In genomic region chr12:15804931-15805331, GRCm38 (mm10) we compare ENCODE assay signal across 11 mouse cellular contexts. TPM values are rescaled to one million over a fixed set of nuclear protein-coding genes. Genes with fewer than 3 reads are reported as not detected.
A peak's percentile ranks its signal among the peaks of the same experiment; 100 is the strongest.
DNase-seq lines count a peak whose midpoint lies in the region; TF ChIP-seq lines count a peak whose summit lies in the region.
"Had no signal": no experiment of that assay in that cellular context is flagged by ENCODE, and none has a peak within 500 bp of the region (broad histone marks: within the 10 kb centered on the region; RNA-seq: fewer than 3 reads in every experiment).

No protein-coding gene starts in this region.

- peaks cover 28% of the 10 kb centered on the region for H3K36me3 ChIP-seq in thymus, adult 2 months (ENCODE audit: control insufficient read depth, insufficient read depth, low read length)

- TF ChIP-seq CTCF in gastrocnemius, adult 2 months (IDR thresholded peaks at IDR 0.05), result no peak
- no peak for TF ChIP-seq CTCF in layer of hippocampus, adult 2 months (conservative IDR thresholded peaks at IDR 0.05)
- TF ChIP-seq CTCF in thymus, adult 2 months (IDR thresholded peaks at IDR 0.05; ENCODE audit: borderline replicate concordance, control insufficient read depth, extremely low read depth, insufficient read depth, low read length, poor library complexity), result no peak

- H3K27ac ChIP-seq in gastrocnemius, adult 2 months, result peak overlapping the region; percentile 28
- H3K27ac ChIP-seq in layer of hippocampus, adult 2 months, result peak overlapping the region; percentile 69
- peak overlapping the region; percentile 82 for H3K27ac ChIP-seq in thymus, adult 2 months (ENCODE audit: control insufficient read depth, insufficient read depth, low read length)
- H3K27ac ChIP-seq: forebrain, embryonic 10.5 days had no signal

- peaks cover 45% of the 10 kb centered on the region for H3K4me1 ChIP-seq in thymus, adult 2 months (replicated peaks; ENCODE audit: control insufficient read depth, insufficient read depth, low read length)

- no peak for TF ChIP-seq POLR2A in thymus, adult 2 months (IDR thresholded peaks at IDR 0.05; ENCODE audit: control insufficient read depth, extremely low read depth, insufficient read depth, low read length, poor library complexity)

- WGBS in thymus, adult 2 months, result 14% methylated on average over 1 of the region's 1 CpGs

- no peak for DNase-seq in gastrocnemius, adult 2 months
- DNase-seq in gastrocnemius, adult 8-10 months (ENCODE audit: low spot score in 2 of 2), result no peak
- no peak for DNase-seq in layer of hippocampus, adult 2 months (ENCODE audit: low spot score in 2 of 2)
- DNase-seq in layer of hippocampus, postnatal 14 days (ENCODE audit: low spot score in 2 of 2), result no peak
- peak; percentile 55 for DNase-seq in adipocyte (ENCODE audit: low spot score)
- DNase-seq in thymus, adult 2 months, result peak; percentile 78
- no peak for DNase-seq in embryo, embryonic 10.5 days (ENCODE audit: low spot score)
- no peak for DNase-seq in right cerebral cortex, postnatal 14 days
- DNase-seq: liver had no signal

- no peaks in the 10 kb centered on the region for H3K27me3 ChIP-seq in thymus, adult 2 months (ENCODE audit: control insufficient read depth, insufficient read depth, low read length)

- intact Hi-C loops in gastrocnemius, adult 2 months (cut with DNase I), result no loop called here

- no peak overlapping the region; the same call in 1 of the 2 replicates for H3K4me3 ChIP-seq in gastrocnemius, adult 2 months
- no peak overlapping the region for H3K4me3 ChIP-seq in layer of hippocampus, adult 2 months
- H3K4me3 ChIP-seq in thymus, adult 2 months (ENCODE audit: control insufficient read depth, insufficient read depth, low read length), result no peak overlapping the region
- H3K4me3 ChIP-seq: forebrain, embryonic 10.5 days; megakaryocyte, embryonic 14.5 days had no signal

RNA-seq across cellular contexts. Expression of gene Trib2, which starts 11.8 kb away (rescaled TPM):
- total RNA-seq in gastrocnemius, adult 2 months (2021), result 10 to 100 TPM; 10.0 to 17.8 TPM
- total RNA-seq in gastrocnemius, adult 8-10 months (2022), result 10 to 100 TPM; 12.2 to 17.7 (median 15.8) TPM
- total RNA-seq in layer of hippocampus, adult 2 months (2021), result 10 to 100 TPM; 32.2 to 33.5 TPM
- 10 to 100 TPM; 51.9 to 54.6 TPM for total RNA-seq in layer of hippocampus, postnatal 14 days (2021)
- polyA plus RNA-seq in thymus, adult 2 months (2012; rRNA removed), result 46.3 and 49.5 TPM in 2 replicates

Comparison
In these comparisons a context has a peak if more than half of its experiments do, and no peak if none do; other contexts are left out.
1. DNase-seq: peak in adipocyte (single experiment) and thymus, adult 2 months (single experiment); none in gastrocnemius, adult 2 months (single experiment), gastrocnemius, adult 8-10 months (0 of 2), layer of hippocampus, adult 2 months (0 of 2), layer of hippocampus, postnatal 14 days (0 of 2), embryo, embryonic 10.5 days (single experiment) and right cerebral cortex, postnatal 14 days (single experiment).
2. H3K27ac ChIP-seq: peak in every context shown above with its lines; median percentile 82 in thymus, adult 2 months; 69 in layer of hippocampus, adult 2 months; 28 in gastrocnemius, adult 2 months.